Mouse (Mus musculus) forebrain, embryonic 14.5 days (tissue): ENCODE measurements around the gene Kcnj3. TPM values are rescaled to one million over a fixed set of nuclear protein-coding genes. Genes with fewer than 3 reads are reported as not detected.

Experiments
- ATAC-seq: fragments of 200-750 bp; cut with Nextera tagmentation; 2 replicates; pipeline ENCODE4 v1.8.0; 2017; ENCODE audit warnings: mild to moderate bottlenecking, moderate library complexity
- DNase-seq: peaks from one replicate; pipeline ENCODE4 v3.0.0-alpha.2; 2015; ENCODE audit warnings: low spot score
- H3K27ac ChIP-seq: fragments of 300-500 bp; sonication (generic); 2 replicates; pipeline ENCODE4 v1.5.1; 2014; ENCODE audit warnings: low read depth, mild to moderate bottlenecking, control low read depth, low read length, moderate library complexity
- H3K27me3 ChIP-seq: fragments of 300-500 bp; sonication (generic); replicated peaks from 2 replicates; pipeline ENCODE4 v1.6.1; 2014; ENCODE audit warnings: low read length, control low read depth, mixed read lengths; ENCODE audit not compliant: control insufficient read depth, insufficient read depth
- H3K36me3 ChIP-seq: fragments of 300-500 bp; sonication (generic); 2 replicates; pipeline ENCODE4 v1.6.1; 2014; ENCODE audit warnings: low read length, control low read depth; ENCODE audit not compliant: control insufficient read depth, insufficient read depth
- H3K4me1 ChIP-seq: fragments of 300-500 bp; sonication (generic); 2 replicates; pipeline ENCODE4 v1.6.1; 2014; ENCODE audit warnings: antibody characterized with exemption, low read length, control low read depth; ENCODE audit not compliant: control insufficient read depth, insufficient read depth
- H3K4me2 ChIP-seq: fragments of 300-500 bp; sonication (generic); 2 replicates; pipeline ENCODE4 v1.6.1; 2014; ENCODE audit warnings: mild to moderate bottlenecking, control low read depth, low read length
- H3K4me3 ChIP-seq: fragments of 300-500 bp; sonication (generic); 2 replicates; pipeline ENCODE4 v1.5.1; 2014; ENCODE audit warnings: low read depth, low read length, control low read depth
- H3K9ac ChIP-seq: fragments of 300-500 bp; sonication (generic); 2 replicates; pipeline ENCODE4 v1.6.1; 2014; ENCODE audit warnings: mild to moderate bottlenecking, low read length, control low read depth, moderate library complexity
- H3K9me3 ChIP-seq: fragments of 300-500 bp; sonication (generic); replicated peaks from 2 replicates; pipeline ENCODE4 v1.6.1; 2016; ENCODE audit warnings: low read length, control low read depth, mixed read lengths; ENCODE audit not compliant: control insufficient read depth
- WGBS: fragments of 180-500 bp; shearing (Covaris S2); extraction: QIAGEN DNeasy Blood & Tissue Kit; methylation state at CpG from one replicate; pipeline ENCODE4 v1.1.7; 2014; 5-methylcytosine and 5-hydroxymethylcytosine counted together
- polyA plus RNA-seq: library from polyadenylated mRNA; unstranded; fragments of >200 nt; fragmentation: Nextera tagmentation; extraction: Ambion mirVana; gene quantifications from 2 replicates; pipeline ENCODE4 v1.2.1, GENCODE M21; 2014

Kcnj3 gene
- polyA plus RNA-seq, 1 experiment from 2014 or later: 4.5 TPM

- DNase-seq (no peak), ATAC-seq (no peak)
- H3K27ac ChIP-seq: no peak overlapping the region
- no peak overlapping the region for H3K4me2 ChIP-seq
- WGBS: 80% methylated on average over 4 of the region's 4 CpGs
- no peak overlapping the region for H3K4me3 ChIP-seq
- no peaks in the 10 kb centered on the region for H3K4me1 ChIP-seq
- H3K9ac ChIP-seq: no peak overlapping the region
- H3K9me3 ChIP-seq: no peaks in the 10 kb centered on the region
- no peaks in the 10 kb centered on the region for H3K27me3 ChIP-seq
- no peaks in the 10 kb centered on the region for H3K36me3 ChIP-seq
These were observed 122.7 kb downstream of the Kcnj3 start for GRCm38 (mm10) chr2:55558368-55558985.

- Histone ChIP-seq H3K4me3 (no peak overlapping the region), H3K9me3 (no peaks in the 10 kb centered on the region), H3K4me2 (no peak overlapping the region), H3K27ac (no peak overlapping the region), H3K27me3 (no peaks in the 10 kb centered on the region), H3K9ac (no peak overlapping the region), H3K4me1 (no peaks in the 10 kb centered on the region), H3K36me3 (no peaks in the 10 kb centered on the region)
- 92% methylated on average over 7 of the region's 7 CpGs for WGBS
- ATAC-seq (no peak), DNase-seq (no peak)
These were observed 133.5 kb downstream of the Kcnj3 start for GRCm38 (mm10) chr2:55569291-55569690.

GRCm38 (mm10) chr2:55571425-55571824 lies 135.7 kb downstream of the Kcnj3 start:
- no peaks in the 10 kb centered on the region for H3K27me3 ChIP-seq
- WGBS: 62% methylated on average over 3 of the region's 3 CpGs
- H3K4me2 ChIP-seq: no peak overlapping the region

GRCm38 (mm10) chr2:55580286-55580685 lies 144.5 kb downstream of the Kcnj3 start:
- no peak for ATAC-seq

More at GRCm38 (mm10) chr2:55571425-55571824, 135.7 kb downstream of the Kcnj3 start:
- Histone ChIP-seq H3K9ac (no peak overlapping the region), H3K4me1 (no peaks in the 10 kb centered on the region), H3K36me3 (no peaks in the 10 kb centered on the region), H3K27ac (no peak overlapping the region), H3K4me3 (no peak overlapping the region), H3K9me3 (no peaks in the 10 kb centered on the region)
- ATAC-seq (no peak), DNase-seq (peak; percentile 4)

GRCm38 (mm10) chr2:55591226-55591988 lies 155.6 kb downstream of the Kcnj3 start:
- 57% methylated on average over 3 of the region's 3 CpGs for WGBS
- DNase-seq: peak; percentile 16
- H3K4me2 ChIP-seq: no peak overlapping the region
- H3K27me3 ChIP-seq: no peaks in the 10 kb centered on the region
- H3K27ac ChIP-seq: no peak overlapping the region
- no peak overlapping the region for H3K4me3 ChIP-seq
- H3K9ac ChIP-seq: no peak overlapping the region
- no peaks in the 10 kb centered on the region for H3K9me3 ChIP-seq
- no peaks in the 10 kb centered on the region for H3K4me1 ChIP-seq
- no peaks in the 10 kb centered on the region for H3K36me3 ChIP-seq
- no peak for ATAC-seq

More at GRCm38 (mm10) chr2:55580286-55580685, 144.5 kb downstream of the Kcnj3 start:
- Histone ChIP-seq H3K27me3 (no peaks in the 10 kb centered on the region), H3K9me3 (no peaks in the 10 kb centered on the region), H3K4me3 (no peak overlapping the region), H3K4me2 (no peak overlapping the region), H3K36me3 (no peaks in the 10 kb centered on the region), H3K27ac (no peak overlapping the region), H3K9ac (no peak overlapping the region), H3K4me1 (no peaks in the 10 kb centered on the region)
- peak; percentile 48 for DNase-seq
- 58% methylated on average over 2 of the region's 2 CpGs for WGBS
